Mouse (Mus musculus) forebrain, embryonic 14.5 days (tissue): ENCODE measurements around the gene Brsk1. TPM values are rescaled to one million over a fixed set of nuclear protein-coding genes. Genes with fewer than 3 reads are reported as not detected.

Experiments
- ATAC-seq: fragments of 200-750 bp; cut with Nextera tagmentation; 2 replicates; pipeline ENCODE4 v1.8.0; 2017; ENCODE audit warnings: mild to moderate bottlenecking, moderate library complexity
- DNase-seq: peaks from one replicate; pipeline ENCODE4 v3.0.0-alpha.2; 2015; ENCODE audit warnings: low spot score
- H3K27ac ChIP-seq: fragments of 300-500 bp; sonication (generic); 2 replicates; pipeline ENCODE4 v1.5.1; 2014; ENCODE audit warnings: low read depth, mild to moderate bottlenecking, control low read depth, low read length, moderate library complexity
- H3K27me3 ChIP-seq: fragments of 300-500 bp; sonication (generic); replicated peaks from 2 replicates; pipeline ENCODE4 v1.6.1; 2014; ENCODE audit warnings: low read length, control low read depth, mixed read lengths; ENCODE audit not compliant: control insufficient read depth, insufficient read depth
- H3K36me3 ChIP-seq: fragments of 300-500 bp; sonication (generic); 2 replicates; pipeline ENCODE4 v1.6.1; 2014; ENCODE audit warnings: low read length, control low read depth; ENCODE audit not compliant: control insufficient read depth, insufficient read depth
- H3K4me1 ChIP-seq: fragments of 300-500 bp; sonication (generic); 2 replicates; pipeline ENCODE4 v1.6.1; 2014; ENCODE audit warnings: antibody characterized with exemption, low read length, control low read depth; ENCODE audit not compliant: control insufficient read depth, insufficient read depth
- H3K4me2 ChIP-seq: fragments of 300-500 bp; sonication (generic); 2 replicates; pipeline ENCODE4 v1.6.1; 2014; ENCODE audit warnings: mild to moderate bottlenecking, control low read depth, low read length
- H3K4me3 ChIP-seq: fragments of 300-500 bp; sonication (generic); 2 replicates; pipeline ENCODE4 v1.5.1; 2014; ENCODE audit warnings: low read depth, low read length, control low read depth
- H3K9ac ChIP-seq: fragments of 300-500 bp; sonication (generic); 2 replicates; pipeline ENCODE4 v1.6.1; 2014; ENCODE audit warnings: mild to moderate bottlenecking, low read length, control low read depth, moderate library complexity
- H3K9me3 ChIP-seq: fragments of 300-500 bp; sonication (generic); replicated peaks from 2 replicates; pipeline ENCODE4 v1.6.1; 2016; ENCODE audit warnings: low read length, control low read depth, mixed read lengths; ENCODE audit not compliant: control insufficient read depth
- WGBS: fragments of 180-500 bp; shearing (Covaris S2); extraction: QIAGEN DNeasy Blood & Tissue Kit; methylation state at CpG from one replicate; pipeline ENCODE4 v1.1.7; 2014; 5-methylcytosine and 5-hydroxymethylcytosine counted together
- polyA plus RNA-seq: library from polyadenylated mRNA; unstranded; fragments of >200 nt; fragmentation: Nextera tagmentation; extraction: Ambion mirVana; gene quantifications from 2 replicates; pipeline ENCODE4 v1.2.1, GENCODE M21; 2014

The Brsk1 gene
- polyA plus RNA-seq, 1 experiment from 2014 or later, result 8.0 TPM

- H3K9ac ChIP-seq, result no peak overlapping the region
- H3K27me3 ChIP-seq, result no peaks in the 10 kb centered on the region
- H3K27ac ChIP-seq, result no peak overlapping the region
Measured at GRCm38 (mm10) chr7:4732968-4733392, 42.6 kb downstream of the Brsk1 start.

GRCm38 (mm10) chr7:4739041-4739543 is 48.7 kb downstream of the Brsk1 start:
- DNase-seq (no peak), ATAC-seq (no peak)
- peak overlapping the region; percentile 27 for H3K4me3 ChIP-seq
- H3K9me3 ChIP-seq, result no peaks in the 10 kb centered on the region
- peak overlapping the region; percentile 71 for H3K27ac ChIP-seq
- no peaks in the 10 kb centered on the region for H3K36me3 ChIP-seq
- peaks cover 21% of the 10 kb centered on the region for H3K4me1 ChIP-seq
- H3K4me2 ChIP-seq, result peak overlapping the region; percentile 56
- WGBS, result 33% methylated on average over 10 of the region's 10 CpGs
- H3K9ac ChIP-seq, result peak overlapping the region; percentile 17; the same call in 1 of the 2 replicates
- H3K27me3 ChIP-seq, result no peaks in the 10 kb centered on the region

More at GRCm38 (mm10) chr7:4732968-4733392, 42.6 kb downstream of the Brsk1 start:
- Histone ChIP-seq H3K4me2 (no peak overlapping the region), H3K4me3 (no peak overlapping the region), H3K4me1 (no peaks in the 10 kb centered on the region), H3K9me3 (no peaks in the 10 kb centered on the region), H3K36me3 (no peaks in the 10 kb centered on the region)
- ATAC-seq (no peak), DNase-seq (no peak)
- WGBS, result 77% methylated on average over 6 of the region's 6 CpGs

- no peaks in the 10 kb centered on the region for H3K9me3 ChIP-seq
- peak within 1 kb of the TSS; percentile 68 for H3K4me2 ChIP-seq
- H3K36me3 ChIP-seq, result 0 out of 2 replicates have a peak, but pooled peaks cover 4% of the 10 kb centered on the region
- peak; percentile 100 for DNase-seq
- under 1% methylated on average over 39 of the region's 44 CpGs for WGBS
- no peaks in the 10 kb centered on the region for H3K27me3 ChIP-seq
- H3K4me3 ChIP-seq, result peak within 1 kb of the TSS; percentile 67
- peaks cover 21% of the 10 kb centered on the region for H3K4me1 ChIP-seq
- ATAC-seq, result peak; percentile 96
- H3K9ac ChIP-seq, result peak within 1 kb of the TSS; percentile 90
- peak within 1 kb of the TSS; percentile 91 for H3K27ac ChIP-seq
Measured at GRCm38 (mm10) chr7:4739544-4740275, 49.3 kb downstream of the Brsk1 start, which contains the start of gene Kmt5c. TSS of gene Kmt5c (plus strand) at chr7:4740115.

GRCm38 (mm10) chr7:4740309-4740727 is 49.9 kb downstream of the Brsk1 start:
- H3K4me2 ChIP-seq, result peak overlapping the region; percentile 68
- H3K27me3 ChIP-seq, result no peaks in the 10 kb centered on the region

GRCm38 (mm10) chr7:4741151-4741550 is 50.7 kb downstream of the Brsk1 start:
- no peak for ATAC-seq

More at GRCm38 (mm10) chr7:4740309-4740727, 49.9 kb downstream of the Brsk1 start:
- DNase-seq (no peak), ATAC-seq (peak; percentile 35; the same call in 1 of the 2 replicates)
- peak overlapping the region; percentile 91 for H3K27ac ChIP-seq
- under 1% methylated on average over 12 of the region's 14 CpGs for WGBS
- peaks cover 21% of the 10 kb centered on the region for H3K4me1 ChIP-seq
- H3K9ac ChIP-seq, result peak overlapping the region; percentile 90
- peak overlapping the region; percentile 67 for H3K4me3 ChIP-seq
- no peaks in the 10 kb centered on the region for H3K9me3 ChIP-seq
- peaks cover 8% of the 10 kb centered on the region for H3K36me3 ChIP-seq

GRCm38 (mm10) chr7:4741672-4742481 is 51.5 kb downstream of the Brsk1 start:
- no peaks in the 10 kb centered on the region for H3K9me3 ChIP-seq
- H3K4me1 ChIP-seq, result peaks cover 21% of the 10 kb centered on the region
- 80% methylated on average over 21 of the region's 21 CpGs for WGBS
- H3K4me3 ChIP-seq, result peak overlapping the region; percentile 67
- H3K9ac ChIP-seq, result no peak overlapping the region
- H3K27me3 ChIP-seq, result no peaks in the 10 kb centered on the region
- no peak overlapping the region for H3K27ac ChIP-seq
- DNase-seq, result no peak
- no peak for ATAC-seq
- H3K4me2 ChIP-seq, result peak overlapping the region; percentile 68
- peaks cover 24% of the 10 kb centered on the region for H3K36me3 ChIP-seq

More at GRCm38 (mm10) chr7:4741151-4741550, 50.7 kb downstream of the Brsk1 start:
- peak; percentile 42 for DNase-seq
- no peaks in the 10 kb centered on the region for H3K27me3 ChIP-seq
- peak overlapping the region; percentile 91 for H3K27ac ChIP-seq
- peaks cover 21% of the 10 kb centered on the region for H3K4me1 ChIP-seq
- peak overlapping the region; percentile 68 for H3K4me2 ChIP-seq
- H3K36me3 ChIP-seq, result peaks cover 17% of the 10 kb centered on the region
- no peaks in the 10 kb centered on the region for H3K9me3 ChIP-seq
- 3% methylated on average over 4 of the region's 4 CpGs for WGBS
- H3K9ac ChIP-seq, result peak overlapping the region; percentile 90
- H3K4me3 ChIP-seq, result peak overlapping the region; percentile 67

GRCm38 (mm10) chr7:4742482-4742819 is 52.0 kb downstream of the Brsk1 start:
- Histone ChIP-seq H3K36me3 (peaks cover 28% of the 10 kb centered on the region), H3K9me3 (no peaks in the 10 kb centered on the region), H3K27ac (no peak overlapping the region), H3K27me3 (no peaks in the 10 kb centered on the region), H3K4me1 (peaks cover 21% of the 10 kb centered on the region), H3K4me3 (no peak overlapping the region), H3K4me2 (no peak overlapping the region), H3K9ac (no peak overlapping the region)
- WGBS, result 84% methylated on average over 6 of the region's 6 CpGs
- ATAC-seq (no peak), DNase-seq (no peak)

- no peak overlapping the region for H3K9ac ChIP-seq
- peaks cover 28% of the 10 kb centered on the region for H3K36me3 ChIP-seq
- H3K4me1 ChIP-seq, result peaks cover 21% of the 10 kb centered on the region
- H3K27ac ChIP-seq, result no peak overlapping the region
- H3K9me3 ChIP-seq, result no peaks in the 10 kb centered on the region
- 71% methylated on average over 2 of the region's 2 CpGs for WGBS
- H3K27me3 ChIP-seq, result no peaks in the 10 kb centered on the region
- no peak overlapping the region for H3K4me2 ChIP-seq
- H3K4me3 ChIP-seq, result no peak overlapping the region
- no peak for ATAC-seq
- no peak for DNase-seq
Measured at GRCm38 (mm10) chr7:4743354-4743753, 53.0 kb downstream of the Brsk1 start.
